Mouse (Mus musculus) testis, postnatal 10 days (tissue): ENCODE measurements at regions not wholly inside any gene's neighbourhood (a gene's known extent, or its start where the extent isn't known, plus 50 kb on each side); places are given as distances from the start of the nearest gene placed in this dataset.
"Not testable (repeated sequence)": the region's sequence is repeated elsewhere in the genome, so short reads cannot be mapped to it uniquely, and the experiment has no call there.

ENCODE experiments used
- DNase-seq: peaks from one replicate; pipeline ENCODE4 v3.0.0; 2021; ENCODE audit warnings: low spot score

- DNase-seq = no peak
These were observed 85.0 kb downstream of the Glrx3 start for GRCm38 (mm10) chr7:137522450-137522849.

GRCm38 (mm10) chr7:137533476-137533875 is 96.1 kb downstream of the Glrx3 start:
- peak; percentile 23 for DNase-seq

DNA sequence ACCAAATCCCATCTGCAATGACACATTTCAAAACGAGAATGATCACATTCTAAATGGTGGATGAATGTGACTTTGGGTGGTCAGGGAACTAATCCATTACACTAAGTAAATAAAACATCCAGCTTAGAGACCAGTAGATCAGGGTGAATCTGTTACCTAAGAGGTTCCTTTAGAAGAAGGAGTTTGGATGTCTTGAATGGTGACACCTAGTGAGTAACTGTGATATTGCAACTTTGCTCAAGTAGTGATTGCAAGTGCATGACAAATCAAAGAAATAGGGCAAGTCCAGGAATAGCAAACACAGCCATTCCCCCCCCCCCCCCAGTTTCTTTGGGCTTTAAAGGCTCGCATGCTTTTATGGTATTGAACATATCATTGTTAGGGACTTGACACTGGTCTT is 112.6 kb downstream of the Glrx3 start:
- DNase-seq = no peak

GRCm38 (mm10) chr7:137552551-137553198 is 115.3 kb downstream of the Glrx3 start:
- peak; percentile 30 for DNase-seq

DNA sequence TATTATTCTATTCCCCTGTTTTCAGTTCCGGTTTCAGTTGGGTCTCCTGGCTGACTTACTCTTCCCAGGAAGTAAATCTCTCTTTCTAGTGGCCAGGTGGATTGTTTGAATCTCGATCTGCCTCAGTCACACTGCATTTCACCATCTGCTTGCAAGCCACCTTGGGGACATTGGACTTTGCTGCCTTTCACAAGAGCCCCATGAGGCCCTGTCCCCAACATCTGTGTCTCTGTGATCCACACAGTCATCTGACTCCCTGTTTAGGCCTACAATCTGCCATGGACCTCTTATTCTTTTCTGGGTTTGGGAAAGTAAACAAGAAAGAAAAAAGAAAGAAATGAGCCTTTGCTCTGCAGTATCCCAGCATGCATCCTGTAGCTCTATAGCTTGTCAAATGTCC is 118.1 kb downstream of the Glrx3 start:
- DNase-seq = no peak

DNA sequence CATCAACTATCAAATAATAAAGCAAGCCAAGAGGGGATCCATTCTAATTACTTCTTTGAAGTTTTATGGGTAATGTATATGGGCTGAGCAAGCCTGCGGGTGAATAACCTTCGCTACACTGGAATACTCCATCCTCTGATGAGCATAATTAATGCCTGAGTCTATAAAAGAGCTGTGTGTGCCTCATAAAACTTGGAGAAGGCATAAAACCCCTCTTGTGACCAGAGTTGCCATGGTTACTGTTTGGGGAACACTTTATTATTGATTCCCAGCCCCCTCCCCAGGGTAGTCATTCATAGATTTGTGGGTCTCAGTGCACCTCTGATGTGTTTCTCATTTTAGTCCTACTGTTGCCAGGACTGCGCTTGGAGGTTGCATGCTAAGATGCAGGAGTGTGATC is 120.0 kb downstream of the Glrx3 start:
- no peak for DNase-seq

- DNase-seq = no peak
These were observed 121.5 kb downstream of the Glrx3 start for GRCm38 (mm10) chr7:137558871-137559270.

- no peak for DNase-seq
These were observed 132.8 kb downstream of the Glrx3 start for GRCm38 (mm10) chr7:137570199-137570598.

DNA sequence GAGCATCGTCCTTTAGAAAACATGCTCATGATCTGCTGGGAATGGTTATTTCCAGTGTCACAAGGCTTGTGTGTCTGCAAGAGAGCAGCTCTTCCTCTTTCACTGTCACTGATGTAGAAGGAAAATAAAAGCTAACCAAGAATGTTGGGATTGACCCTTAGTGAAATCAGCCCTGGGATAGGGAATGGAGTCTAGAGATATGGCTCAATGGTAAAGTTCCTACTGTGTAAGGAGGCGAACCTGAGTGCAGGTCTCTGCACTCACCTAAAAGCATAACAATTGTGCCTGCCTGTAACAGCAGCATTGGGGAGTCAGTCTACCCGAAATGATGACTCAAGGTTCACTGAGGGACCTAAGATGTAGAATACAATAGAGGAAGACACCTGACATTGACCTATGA is 138.1 kb downstream of the Glrx3 start:
- no peak for DNase-seq

DNA sequence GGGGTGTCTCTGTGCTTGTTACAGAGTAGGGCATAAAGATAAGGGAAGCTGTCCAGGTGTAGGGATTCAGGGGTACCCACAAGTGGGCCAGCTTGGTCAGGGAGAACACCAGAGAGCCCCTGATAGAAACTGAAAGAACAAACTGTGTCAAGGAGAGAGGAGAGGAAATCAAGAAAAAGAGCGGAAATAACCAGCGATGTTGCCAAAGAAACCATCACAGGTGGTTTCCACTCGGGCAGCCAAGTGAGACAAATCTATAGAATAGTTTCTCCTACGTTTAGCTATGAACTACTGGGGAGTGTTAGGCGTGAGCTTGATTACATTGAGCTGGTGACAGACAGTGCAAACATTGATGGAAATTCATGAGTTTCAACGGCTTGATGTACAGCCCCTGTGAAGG is 138.8 kb downstream of the Glrx3 start:
- DNase-seq = no peak

DNA sequence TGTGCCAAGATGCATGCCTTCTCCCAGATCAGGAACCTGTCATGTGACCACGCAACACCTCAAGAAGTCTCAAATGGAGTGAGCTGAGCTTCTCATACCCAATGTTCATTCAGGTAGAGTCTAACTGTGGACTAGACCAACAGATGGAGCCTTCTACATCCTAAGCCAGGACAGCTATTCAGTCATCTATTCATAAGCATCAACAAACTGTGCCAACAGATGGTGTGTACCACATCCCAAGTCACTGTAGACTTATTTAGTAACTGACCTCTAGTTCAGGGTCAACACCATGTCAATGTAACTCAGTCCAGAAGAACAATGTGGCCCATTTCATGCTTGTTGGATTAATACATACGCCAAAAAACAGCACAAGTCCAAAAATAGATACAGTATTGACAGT is 146.1 kb downstream of the Glrx3 start:
- DNase-seq = no peak

GRCm38 (mm10) chr7:137584916-137585315 is 147.5 kb downstream of the Glrx3 start:
- DNase-seq = not testable (repeated sequence)

- DNase-seq = no peak
These were observed 156.2 kb downstream of the Glrx3 start for GRCm38 (mm10) chr7:137593570-137593969.

GRCm38 (mm10) chr7:137595567-137595966 is 158.2 kb downstream of the Glrx3 start:
- DNase-seq = no peak

DNA sequence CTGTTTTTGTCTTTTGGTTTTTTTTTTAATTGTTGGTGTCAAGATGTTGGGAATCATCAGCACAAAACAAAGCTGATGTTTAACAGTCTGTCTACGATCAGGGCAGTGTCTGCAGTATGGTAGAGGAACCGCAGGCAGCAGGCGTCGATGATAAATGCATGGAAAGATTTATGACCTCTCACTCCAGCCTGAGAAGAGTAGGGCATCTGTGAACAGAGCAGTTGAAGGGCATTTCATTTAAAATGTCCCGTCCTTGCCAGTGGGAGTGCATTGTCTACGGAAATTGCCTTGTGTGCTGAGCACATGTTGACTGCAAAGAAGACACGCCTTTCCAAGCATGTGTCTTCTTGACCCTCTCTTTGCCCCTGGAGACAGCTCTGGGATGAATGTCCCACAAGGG is 158.7 kb downstream of the Glrx3 start:
- DNase-seq = no peak

- DNase-seq = peak; percentile 81
These were observed 165.6 kb downstream of the Glrx3 start for GRCm38 (mm10) chr7:137603039-137603438.

DNA sequence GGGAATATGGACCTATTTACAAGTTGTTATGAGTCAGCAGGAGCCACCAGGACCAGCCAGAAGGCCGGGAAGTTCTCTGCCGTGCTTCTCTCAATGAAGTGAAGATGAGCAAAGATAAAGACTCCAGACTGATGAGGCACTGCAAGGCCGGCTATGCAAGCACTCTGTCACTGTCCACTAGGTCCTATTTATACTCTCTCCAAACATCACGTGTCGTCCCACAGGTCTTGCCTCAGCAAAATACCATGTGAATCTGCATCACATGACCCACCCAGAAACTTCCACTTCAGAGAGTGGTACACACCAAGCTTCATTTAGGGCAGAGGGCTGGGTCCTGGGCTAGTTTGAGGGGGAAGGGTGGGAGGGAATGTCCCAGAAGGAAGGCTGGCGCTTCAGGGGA is 172.3 kb downstream of the Glrx3 start:
- no peak for DNase-seq

DNA sequence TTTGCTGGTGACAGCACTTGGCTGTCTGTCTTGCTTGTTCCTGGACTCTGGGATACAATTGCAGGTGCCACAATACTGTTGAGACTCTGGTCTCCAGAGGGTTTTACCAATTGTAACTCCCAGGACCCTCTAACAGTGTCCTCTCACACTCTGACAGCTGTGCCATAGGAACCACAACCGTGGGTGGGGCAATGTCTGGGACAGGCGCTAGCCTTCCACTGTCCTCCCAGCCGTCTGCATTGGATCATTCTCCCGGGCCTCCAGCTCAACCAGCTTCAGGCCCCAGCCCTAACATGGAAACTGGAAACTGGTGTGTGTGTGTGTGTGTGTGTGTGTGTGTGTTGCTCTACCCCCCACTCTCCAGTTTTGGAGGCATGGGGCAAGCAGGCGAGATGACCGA is 173.9 kb downstream of the Glrx3 start:
- no peak for DNase-seq

DNA sequence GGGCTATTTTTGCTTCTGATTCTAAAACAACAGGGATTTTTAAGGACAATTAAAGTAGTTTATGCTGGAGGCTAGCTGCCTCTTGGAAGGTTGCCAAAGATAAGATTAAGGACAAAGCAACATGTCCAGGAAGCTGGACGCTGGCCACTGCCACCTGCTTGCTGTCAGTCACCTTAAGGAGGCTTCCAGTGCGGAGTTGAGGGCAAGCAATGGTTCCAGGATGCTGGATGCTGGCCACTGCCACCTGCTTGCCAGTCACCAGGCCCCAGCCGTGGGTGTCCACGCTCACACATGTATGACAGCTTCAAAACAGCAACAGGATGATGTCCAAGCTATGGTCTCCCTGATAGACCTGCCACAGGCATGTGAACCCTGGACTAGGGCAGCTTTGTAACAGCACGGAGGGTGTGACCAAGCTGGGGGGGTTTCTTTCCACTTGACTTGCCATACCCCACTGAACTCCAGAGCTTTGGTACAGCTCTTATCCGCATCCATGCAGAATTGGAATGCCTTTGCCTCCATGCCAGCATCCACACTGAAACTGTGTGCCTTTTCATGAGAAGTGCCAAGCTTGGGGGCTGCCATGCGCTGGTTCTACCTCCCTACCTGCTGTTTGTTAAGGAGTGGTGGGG is 174.6 kb downstream of the Glrx3 start:
- DNase-seq = no peak

DNA sequence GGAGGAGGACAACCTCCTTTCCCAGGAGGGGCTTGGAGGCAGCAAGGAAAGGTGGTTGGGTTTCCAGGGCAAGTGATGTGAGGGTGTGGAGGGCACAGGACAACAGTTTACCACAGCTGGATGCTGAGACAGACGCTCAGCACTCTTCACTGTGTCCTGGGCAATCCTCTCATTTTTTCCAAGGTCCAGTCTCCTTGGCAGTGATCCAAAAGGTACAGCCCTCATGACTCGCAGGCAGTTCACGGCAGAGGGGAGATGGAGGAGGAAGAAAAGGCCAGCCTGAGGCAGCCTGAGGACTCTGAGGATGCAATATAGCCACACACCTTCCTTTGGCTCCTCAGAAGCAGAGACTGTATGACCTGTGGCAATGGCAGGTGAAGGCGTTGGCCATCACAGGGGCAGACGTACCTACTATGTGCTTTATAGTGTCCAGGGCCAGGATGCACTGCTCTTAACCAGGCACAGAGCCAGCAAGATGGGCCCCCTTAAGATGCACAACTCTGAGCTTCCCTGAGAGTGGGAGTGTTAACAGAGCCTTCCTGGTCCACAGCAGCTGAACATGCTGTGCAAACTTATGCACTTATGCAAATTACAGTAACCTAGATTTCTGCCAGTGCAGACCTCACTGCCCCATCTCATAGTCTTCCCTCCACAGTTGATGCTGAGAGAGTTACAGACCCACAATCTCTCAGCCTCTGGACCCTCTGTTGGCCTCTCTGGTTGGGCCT is 181.2 kb downstream of the Glrx3 start:
- DNase-seq = no peak

GRCm38 (mm10) chr7:137619286-137619789 is 181.9 kb downstream of the Glrx3 start:
- DNase-seq = no peak

DNA sequence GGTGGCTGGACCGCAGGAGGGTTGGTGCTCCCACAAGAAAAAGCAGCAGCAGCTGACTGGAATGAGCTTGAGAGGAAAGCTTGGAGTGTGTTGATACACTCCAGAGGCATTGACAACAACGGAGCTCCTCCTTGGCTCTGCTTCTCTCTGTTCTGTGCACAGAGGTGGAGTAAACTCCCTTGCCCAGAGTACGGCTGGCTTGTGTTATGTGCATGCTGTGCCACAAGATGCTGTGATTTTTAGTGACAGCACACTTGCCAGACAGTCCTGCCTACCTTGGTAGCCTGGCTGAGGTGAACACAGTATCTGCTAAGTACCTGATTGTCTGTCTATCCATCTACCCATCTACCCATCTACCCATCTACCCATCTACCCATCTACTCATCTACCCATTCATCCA is 190.9 kb downstream of the Glrx3 start:
- DNase-seq = no peak

- DNase-seq = no peak
These were observed 192.1 kb downstream of the Glrx3 start for GRCm38 (mm10) chr7:137629540-137629939.
